Mouse (Mus musculus): ENCODE measurements around the gene Brd1. TPM values are rescaled to one million over a fixed set of nuclear protein-coding genes. Genes with fewer than 3 reads are reported as not detected.
"Not testable (repeated sequence)": the region's sequence is repeated elsewhere in the genome, so short reads cannot be mapped to it uniquely, and the experiment has no call there.

Brd1 gene
- polyA plus RNA-seq, 3 experiments from 2014 or later = 15.8 to 21.7 (median 20.6) TPM

DNA sequence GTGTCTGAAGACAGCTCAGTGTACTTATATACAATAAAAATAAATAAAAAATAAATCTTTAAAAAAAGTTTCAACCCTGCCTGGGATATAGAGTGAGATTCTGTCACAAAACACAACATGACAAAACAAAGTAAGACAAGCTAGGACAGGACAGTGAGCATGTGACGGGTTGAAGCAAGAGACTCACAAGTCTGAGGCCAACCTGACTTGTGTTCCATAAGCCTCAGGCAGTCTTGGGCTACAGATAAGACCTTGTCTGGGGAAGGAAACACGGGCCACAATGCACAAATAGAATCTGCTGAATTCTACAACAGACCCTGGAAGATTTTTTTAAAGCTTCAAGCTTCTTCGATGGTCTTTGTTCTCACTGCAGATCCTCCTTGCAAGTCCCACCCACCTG lies 6.8 kb downstream of the Brd1 start:
- no peak for ATAC-seq

DNA sequence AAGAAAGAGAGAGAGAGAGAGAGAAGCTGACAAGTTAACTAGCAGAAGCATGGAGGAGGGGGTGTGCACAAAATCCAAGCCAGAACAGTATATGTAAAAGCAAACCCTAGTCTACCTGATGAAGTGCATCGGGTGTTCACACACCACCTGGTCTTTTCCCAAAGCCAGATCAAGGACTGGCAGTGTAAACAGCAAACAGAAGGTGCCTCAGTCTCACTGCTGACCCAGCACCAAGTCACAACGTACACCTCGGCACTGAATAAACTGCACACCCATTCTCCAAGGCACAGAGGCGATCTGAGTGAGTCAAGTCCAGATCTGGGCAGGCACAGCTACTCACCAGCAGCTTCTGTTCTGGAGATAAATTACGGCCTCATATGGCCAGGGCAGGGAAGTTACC lies 9.0 kb downstream of the Brd1 start:
- no peak for ATAC-seq

DNA sequence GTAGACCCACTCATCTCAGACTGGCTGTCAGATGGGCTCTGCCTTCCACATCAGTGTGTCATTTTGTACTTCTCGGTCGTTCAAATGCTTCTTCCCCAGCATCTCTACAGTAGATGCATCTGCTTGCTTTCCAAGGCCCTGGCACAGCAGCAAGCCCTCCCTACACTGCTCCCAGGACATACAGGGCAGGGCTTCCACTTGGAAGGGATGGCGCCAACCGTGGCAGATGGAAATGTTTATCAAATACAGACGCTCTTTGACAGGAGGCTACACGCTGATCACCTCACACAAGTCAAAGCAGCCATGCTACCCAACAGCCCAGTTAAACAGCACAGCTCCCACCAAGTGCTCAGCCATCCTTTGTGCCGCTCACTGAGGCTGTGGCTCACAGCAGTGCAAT lies 9.7 kb downstream of the Brd1 start:
- ATAC-seq = no peak

DNA sequence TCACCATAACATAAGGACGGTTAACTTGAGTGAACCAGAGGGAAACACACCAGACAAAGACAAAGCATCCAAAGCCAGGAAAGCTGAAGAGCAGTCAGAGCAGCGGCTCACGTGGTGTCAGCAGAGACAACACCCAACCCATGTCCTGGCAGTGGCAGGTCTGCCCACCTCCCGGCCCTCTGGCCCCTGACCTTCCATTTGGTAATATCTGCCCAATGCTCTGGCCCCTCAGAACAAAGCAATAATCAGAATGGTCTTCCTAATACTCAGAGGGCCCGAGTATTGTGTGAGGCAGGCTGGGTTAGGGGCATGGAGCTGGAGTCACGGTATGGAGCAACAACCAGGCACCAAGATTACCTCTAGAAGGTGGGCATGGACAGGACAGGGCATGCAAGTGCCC lies 10.8 kb downstream of the Brd1 start:
- ATAC-seq = no peak

DNA sequence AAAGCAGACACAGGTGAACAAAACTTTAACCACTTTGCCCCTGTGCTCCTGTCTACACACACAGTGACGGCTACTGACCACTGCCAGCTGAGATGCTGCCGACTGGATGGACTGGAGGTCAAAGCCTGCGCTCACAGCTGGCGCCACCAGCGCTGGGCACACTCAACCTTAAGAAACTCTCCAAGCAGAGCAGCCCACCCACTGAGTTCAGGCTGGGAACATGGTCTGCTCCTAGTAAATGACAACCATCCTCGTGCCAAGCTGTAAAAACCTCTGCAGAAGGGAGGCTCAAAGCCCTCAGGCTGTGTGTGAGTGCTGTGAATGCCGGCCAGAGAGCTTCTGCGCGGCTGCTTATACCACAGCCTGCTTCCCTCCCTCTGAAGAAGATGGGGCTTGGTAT lies 16.8 kb downstream of the Brd1 start:
- ATAC-seq = no peak

DNA sequence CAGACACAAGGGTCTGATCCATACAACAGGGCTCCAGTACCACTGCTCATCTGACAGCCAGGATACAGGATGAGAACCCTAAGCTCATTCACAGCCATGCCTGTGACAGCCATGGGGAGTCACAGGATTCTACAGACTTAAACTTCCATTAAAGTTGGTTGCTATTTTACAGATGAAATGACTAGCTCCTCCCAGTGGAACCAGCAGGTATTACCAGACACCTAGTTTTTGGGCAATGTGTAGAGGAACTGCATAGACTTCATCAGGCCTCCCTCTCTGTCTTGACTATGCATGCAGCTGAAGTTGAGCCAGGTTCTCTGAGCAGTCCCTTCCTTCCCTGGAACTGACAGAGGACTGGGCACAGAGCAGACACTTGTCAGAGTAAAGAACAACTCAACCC lies 17.7 kb downstream of the Brd1 start:
- ATAC-seq = no peak

DNA sequence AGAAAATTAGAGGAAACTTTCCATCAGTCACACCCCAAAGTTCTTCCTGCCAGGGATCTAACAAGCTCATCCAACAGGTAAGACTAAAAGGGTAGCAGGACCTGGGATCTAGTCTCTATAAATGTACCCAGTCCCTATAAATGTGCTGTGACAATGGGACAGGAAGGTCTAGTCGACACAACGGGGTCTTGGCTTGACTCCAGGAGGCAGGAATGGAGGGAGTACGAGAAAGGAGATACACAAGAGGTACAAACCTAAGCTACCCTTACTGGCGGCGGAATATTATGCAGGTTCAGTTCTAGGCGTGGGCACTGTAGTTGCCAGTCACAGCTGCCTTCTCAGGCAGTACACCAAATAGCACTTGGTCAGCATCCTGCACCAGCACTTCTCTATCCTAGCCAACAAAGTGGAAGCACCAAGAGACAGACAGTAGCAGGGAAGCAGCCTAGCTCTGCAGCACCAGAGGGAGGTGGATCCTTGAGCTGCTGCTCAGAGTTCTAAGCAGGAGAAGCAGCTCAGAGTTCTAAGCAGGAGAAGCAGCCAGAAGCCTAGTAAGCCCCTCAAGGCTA lies 19.9 kb downstream of the Brd1 start:
- no peak for ATAC-seq

DNA sequence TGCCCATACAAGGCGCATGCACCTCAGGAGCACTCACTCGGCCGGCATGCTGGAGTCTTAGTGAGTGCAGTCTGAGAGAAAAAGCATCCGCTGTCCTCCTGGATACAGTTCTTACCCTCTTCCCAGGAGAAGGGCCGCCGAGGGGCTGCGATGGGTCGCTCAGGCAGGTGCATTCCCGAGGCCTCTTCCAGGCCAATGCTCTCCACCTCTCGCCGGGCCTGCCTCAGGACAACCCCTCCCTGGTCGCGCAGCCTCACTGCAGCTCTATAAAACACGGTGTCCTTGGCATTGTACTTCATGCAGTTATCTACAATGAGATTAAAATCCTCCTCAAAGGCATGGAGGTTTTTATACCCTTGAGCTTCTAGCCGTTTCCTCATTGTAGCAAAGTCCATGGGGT lies 21.5 kb downstream of the Brd1 start:
- ATAC-seq = no peak

DNA sequence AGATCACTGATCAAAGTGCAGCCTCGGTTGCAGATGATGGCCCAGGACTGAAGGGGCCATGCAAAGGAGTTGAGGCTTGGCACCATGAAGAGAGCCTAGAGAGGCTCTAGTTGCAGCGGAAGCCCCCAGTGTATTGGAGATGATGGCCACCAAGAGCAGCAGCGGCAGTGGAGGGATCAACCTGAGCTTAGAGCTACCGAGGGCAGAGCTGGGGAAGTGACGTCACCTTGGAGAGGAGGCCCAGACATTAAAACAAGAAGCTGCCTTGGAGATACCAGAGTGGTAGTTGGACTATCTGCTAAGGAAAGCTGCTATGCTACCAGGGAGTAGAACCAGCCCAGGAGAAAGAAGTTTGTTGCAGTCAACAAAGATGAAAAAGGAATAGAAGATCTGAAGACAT lies 24.2 kb downstream of the Brd1 start:
- ATAC-seq = no peak

DNA sequence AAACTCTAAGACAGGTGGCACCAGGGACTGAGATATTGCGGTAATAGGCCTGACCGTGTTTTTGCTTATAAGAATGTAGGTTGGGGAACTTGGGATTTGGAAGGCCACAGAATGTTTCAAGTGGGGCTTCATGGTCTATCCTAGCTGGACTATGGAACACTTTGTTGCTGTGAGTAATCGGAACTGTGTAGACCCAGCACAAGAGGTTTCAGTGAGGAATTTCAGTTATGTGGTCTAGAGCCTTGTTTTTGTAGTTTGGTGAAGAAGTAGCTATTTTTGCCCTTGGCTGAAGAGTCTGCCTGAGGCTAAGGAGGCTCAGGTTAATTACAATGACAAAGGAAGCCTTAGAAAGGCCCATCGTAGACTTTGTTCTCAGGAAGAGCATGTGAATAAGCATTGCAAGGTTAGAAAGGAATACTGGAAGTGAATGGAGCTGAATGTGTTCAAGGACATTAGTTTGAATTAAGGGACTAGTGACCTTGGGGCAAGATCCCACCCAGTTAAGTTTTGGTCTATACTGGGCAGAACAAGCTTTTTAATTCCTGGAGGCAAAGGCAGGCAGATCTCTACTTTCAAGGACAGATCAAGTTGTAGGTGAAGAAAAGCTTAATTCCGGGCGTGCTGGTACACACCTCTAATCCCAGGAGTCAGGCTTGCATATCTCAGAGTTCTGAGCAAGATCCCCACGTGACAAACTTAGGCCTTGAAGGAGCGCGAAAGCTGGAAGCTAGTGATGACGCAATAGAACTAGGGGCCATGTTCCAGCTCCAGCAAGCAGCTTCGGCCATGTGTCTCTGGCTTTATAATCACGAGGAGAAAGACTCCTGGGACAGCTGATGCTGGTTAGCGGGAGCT lies 25.1 kb downstream of the Brd1 start:
- ATAC-seq = no peak

DNA sequence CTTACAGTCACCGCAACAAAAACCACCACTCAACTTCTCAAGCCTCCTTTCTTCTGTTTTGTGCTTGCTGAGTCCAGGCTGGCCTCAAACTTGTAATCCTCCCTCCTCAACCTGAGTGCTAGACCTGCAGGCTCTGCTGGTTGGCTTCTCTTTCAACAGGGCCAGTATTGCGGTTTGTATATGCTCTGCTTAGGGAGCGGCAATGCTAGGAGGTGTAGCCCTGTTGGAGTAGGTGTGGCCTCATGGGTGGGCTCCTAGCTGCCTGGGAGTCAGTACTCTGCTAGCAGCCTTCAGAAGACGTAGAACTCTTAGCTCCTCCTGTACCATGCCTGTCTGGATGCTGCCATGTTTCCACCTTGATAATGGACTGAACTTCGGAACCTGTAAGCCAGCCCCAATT lies 25.8 kb downstream of the Brd1 start:
- no peak for ATAC-seq

DNA sequence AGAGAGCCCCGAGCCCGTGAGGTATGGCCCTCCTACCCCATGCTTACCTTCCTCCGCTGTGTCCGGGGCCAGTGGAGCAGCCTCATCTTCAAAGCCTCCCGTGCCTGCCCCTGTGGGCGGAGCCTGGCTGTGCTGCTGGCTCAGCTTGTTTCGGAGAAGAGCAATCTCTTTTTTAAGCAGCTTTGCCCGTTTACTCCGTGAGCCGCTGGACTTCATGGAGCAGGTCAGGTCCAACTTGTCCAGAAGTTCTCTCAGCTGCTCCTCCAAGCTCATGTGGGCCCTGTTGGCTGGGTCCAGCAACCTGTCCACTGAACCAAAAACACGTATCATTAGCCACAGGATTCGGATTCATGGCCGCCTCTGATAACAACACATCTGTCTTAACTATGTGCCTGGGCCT lies 27.0 kb downstream of the Brd1 start:
- ATAC-seq = not testable (repeated sequence)

DNA sequence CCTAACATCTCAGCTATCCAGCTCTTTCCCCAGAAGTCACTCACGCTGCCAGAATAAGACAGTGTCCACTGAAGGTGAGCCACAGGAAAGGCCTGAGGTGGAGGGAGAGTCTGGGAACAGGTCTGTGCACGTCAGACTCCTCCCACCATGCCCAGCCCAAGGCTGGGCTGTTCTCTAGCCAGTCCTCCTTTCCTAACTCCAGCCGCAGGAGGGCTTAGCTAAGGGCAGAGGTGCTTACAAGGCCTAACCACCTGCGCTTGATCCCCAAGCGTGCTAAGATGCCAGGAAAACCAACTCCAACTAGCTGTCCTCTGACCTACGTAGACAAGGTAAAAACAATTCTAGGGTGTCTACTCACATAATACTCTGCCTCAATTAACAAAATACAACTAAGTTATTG lies 27.7 kb downstream of the Brd1 start:
- ATAC-seq = no peak

DNA sequence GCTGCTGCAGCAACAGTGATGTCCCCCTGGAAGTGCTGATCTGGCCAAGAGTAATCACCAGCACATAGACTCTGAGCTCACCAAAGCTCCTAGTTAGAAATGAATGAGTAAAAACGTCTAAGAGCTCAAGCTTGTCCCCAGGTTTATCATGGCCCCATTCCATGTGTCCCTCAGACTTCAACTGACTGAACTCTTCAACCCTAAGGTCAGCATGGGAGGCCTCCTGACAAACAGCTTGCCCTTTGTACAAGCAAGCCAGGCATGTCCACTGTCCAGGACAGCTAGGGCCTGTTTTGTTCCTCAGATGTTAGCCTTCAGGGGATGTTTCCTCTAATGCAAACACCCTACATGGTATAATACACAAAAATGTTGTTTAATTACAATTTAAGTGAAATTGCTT lies 29.7 kb downstream of the Brd1 start:
- no peak for ATAC-seq

DNA sequence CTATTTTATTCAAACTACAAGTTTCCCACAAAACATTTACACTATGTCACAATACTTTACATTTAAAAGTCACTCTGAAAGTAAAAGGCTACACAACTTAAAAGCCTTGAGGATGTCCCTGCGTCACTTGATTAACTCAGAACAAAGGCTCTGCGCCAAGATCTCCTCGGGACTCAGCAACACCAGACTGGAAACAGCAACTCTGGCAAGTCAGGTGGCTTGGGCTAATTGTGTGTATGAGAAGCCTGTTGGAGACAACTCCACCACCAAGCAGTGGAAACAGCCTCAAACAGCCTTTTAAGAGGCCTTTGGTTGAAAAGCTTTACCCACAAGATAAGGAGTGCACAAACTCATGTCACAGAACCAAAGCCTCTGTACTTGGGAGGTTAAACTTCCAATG lies 31.5 kb downstream of the Brd1 start:
- no peak for ATAC-seq

DNA sequence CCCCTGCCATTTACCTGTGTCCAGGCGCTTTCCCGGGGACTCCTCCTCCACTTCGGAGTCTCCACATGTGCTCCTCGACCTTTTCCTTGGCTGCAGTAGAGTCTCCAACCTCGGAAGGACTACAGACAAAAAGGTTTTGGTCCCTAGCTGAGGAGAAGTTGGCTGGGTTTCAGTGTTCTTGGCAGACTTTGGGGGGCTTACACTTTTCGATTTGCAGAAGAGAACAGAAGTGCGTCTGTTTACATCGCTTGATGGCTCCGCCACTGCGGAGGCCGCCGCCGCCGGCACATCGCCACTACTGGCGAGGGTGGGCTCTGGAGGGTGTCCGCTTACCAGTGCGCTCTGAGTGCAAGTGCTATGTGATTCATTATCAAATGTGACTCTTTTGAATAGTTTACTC lies 33.3 kb downstream of the Brd1 start:
- ATAC-seq = no peak

DNA sequence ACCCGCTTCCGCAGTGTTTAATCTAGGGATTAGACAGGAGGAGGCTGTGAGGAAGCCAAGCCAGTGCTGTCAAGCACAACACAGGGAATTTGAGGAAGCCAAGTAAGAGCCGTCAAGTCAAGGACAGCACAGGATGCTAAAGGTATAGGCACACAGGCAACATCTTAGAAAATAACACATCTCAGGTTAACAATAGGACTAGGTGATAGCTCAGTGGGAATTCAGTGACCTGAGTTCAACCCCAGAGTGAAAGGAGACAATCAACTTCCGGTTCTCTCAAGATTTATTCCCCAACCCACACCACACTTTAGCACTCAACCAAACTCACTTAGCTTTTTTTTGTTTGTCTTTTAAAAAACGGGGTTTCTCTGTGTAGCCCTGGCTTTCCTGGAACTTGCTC lies 34.5 kb downstream of the Brd1 start:
- no peak for ATAC-seq

DNA sequence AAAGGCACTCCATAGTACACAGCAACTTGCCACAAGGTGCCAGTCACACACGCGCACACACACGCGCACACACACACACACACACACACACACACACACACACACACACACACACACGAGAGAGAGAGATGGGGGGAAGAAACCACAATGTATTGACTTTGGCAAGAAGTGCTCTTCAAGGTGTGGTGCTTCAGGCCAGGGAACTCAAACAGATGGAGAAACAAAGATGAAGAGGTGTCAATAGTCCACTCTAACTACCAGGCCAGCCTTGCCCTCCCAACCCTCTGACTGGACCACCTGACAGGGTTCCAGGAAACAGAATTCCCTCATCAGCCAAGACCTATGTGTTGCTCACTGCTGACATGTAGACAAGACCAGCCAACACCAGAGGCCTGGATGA lies 36.4 kb downstream of the Brd1 start:
- ATAC-seq = no peak

DNA sequence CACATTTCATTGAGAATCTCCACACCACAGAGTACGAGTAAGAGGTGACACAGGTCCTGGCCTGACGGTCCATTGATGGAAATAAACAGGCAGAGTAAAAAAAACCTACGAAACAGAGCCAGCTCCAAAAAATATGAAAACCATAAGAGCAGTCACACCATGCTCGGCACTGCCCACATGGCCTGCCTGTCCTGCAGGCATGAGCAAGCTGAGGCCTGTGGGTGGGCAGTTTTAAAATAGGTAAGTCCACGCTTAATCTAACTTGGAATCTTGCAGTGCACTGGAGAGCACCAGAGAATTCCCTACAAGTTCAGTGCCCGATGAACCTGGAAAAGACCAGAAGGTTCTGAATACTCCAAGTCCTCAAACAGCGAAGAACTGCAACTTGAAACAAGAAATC lies 38.0 kb downstream of the Brd1 start:
- ATAC-seq = no peak

DNA sequence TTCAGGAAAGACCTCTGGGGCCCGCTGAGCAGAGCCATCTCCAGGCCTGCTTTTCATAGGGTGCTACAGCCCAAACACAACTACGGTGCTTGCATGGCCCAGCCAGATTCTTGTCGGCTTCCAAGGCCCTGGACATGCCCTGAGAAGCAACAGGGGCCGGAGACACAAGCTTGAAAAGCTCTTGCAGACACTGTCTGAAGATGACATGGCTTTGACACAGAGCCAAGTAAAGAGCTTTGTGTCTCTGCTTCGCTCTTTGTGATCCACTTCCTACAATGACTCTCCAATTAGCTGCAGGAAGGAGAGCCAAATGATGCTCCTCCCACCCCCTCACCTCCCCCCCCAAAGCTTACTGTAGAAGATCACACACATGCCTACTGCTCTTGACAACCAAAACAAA lies 40.0 kb downstream of the Brd1 start:
- no peak for ATAC-seq

DNA sequence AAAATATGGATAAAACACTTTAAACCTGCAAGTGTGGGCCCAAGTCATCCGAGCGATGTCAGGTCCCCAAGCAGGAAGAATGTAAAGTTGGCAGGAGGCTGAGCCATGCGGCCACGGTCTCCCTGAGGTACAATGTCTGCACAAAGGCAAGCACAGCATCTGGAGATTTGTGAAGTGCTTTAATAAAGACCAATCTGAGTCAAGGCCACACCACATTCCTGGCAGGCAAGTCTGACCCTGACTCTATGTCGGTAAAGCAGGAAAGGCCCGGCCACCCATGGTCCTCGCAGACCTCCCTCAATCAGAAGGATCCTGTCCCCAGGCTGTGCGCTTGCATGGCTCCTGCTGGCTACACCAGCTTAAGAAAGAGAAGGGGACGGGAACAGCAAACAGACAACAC lies 41.3 kb downstream of the Brd1 start:
- no peak for ATAC-seq

DNA sequence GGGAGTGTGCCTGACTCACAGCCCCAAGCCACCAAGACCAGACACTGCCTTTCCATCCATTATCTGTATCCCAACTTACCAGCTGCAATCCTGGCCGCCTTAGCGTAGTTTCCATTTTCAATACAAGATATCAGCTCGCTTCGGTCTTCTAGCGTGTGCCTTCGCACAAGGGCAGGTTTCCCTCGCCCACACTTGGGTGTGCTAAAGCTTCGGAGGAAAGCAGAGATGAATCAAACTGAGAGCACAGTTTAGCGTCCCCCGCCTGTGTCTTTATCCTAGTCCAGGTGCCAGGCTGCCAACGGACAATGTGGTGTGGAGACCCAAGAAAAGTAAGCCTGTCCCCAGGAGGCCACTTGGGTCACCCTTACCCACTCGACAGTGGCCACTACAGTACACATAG lies 42.9 kb downstream of the Brd1 start:
- no peak for ATAC-seq

DNA sequence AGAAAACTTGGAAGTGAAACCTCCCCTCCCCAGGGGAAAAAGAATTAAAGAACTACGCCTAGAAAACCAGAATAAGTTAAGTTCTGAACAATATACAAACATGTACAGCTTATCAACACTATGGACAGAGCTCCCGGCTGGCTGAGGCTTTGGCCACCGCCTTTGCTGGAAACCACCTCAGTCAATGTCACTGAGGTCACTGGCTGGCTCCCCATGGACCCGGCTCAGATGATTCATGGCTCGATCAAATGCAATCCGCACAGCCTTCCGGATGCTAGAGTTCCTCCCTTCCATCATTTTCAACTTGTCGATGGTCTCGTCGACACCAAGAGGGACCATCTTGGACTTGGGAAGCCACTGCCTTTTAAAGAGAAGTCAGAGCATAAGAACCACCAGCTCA lies 45.9 kb downstream of the Brd1 start:
- ATAC-seq = no peak

DNA sequence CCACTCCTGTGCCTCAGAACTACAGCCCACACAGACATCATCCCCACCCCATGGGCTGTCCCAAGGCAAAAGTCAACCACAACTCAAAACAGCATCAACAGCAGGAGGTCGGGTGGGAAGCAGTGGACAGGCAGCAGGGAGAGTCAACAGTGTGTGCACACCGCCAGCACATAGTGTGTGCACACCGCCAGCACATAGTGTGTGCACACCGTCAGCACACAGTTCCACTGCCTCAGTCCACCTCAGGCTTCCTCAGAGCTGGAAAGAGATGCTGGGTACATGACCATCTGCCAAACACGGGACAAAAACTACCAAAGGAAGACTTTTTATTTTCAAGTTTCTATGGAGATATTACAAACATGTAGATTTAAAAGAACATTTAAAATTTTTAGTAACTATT lies 47.3 kb downstream of the Brd1 start:
- ATAC-seq = no peak

DNA sequence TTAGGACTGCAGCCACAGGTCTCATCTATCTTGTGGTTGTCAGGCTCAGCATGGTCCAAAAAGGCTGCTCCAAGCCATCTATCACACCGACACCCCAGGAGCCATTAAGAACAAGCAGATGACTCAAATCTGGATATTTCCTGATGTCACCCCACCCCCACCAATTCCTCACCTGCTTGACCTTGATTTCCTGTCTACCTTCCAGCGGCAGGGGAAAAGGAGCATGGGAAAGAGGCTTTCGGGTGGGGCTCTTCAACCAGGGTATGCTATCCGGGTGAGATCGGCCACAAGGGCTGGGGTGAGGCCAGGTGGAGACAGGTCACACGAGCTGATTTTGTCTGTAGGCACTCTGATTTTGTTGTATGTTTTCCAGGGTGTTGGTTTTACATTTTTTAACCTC lies 50.0 kb downstream of the Brd1 start:
- no peak for ATAC-seq
